Mouse (Mus musculus) embryonic facial prominence, embryonic 12.5 days (tissue): ENCODE results near the gene Nek6. TPM values are rescaled to one million over a fixed set of nuclear protein-coding genes. Genes with fewer than 3 reads are reported as not detected.

Source experiments
- ATAC-seq: fragments of 200-750 bp; cut with Nextera tagmentation; 2 replicates; pipeline ENCODE4 v1.8.0; 2017; ENCODE audit not compliant: insufficient number of reproducible peaks, insufficient read depth, low FRiP score, low TSS enrichment
- H3K27ac ChIP-seq: fragments of 300-500 bp; sonication (generic); 2 replicates; pipeline ENCODE4 v1.5.1; 2016; ENCODE audit warnings: mild to moderate bottlenecking
- H3K27me3 ChIP-seq: fragments of 300-500 bp; sonication (generic); 2 replicates; pipeline ENCODE4 v1.6.1; 2016; ENCODE audit warnings: mild to moderate bottlenecking, moderate library complexity
- H3K36me3 ChIP-seq: fragments of 300-500 bp; sonication (generic); 2 replicates; pipeline ENCODE4 v1.6.1; 2016; ENCODE audit warnings: mild to moderate bottlenecking
- H3K4me1 ChIP-seq: fragments of 300-500 bp; sonication (generic); 2 replicates; pipeline ENCODE4 v1.6.1; 2016
- H3K4me2 ChIP-seq: fragments of 300-500 bp; sonication (generic); replicated peaks from 2 replicates; pipeline ENCODE4 v1.6.1; 2016; ENCODE audit warnings: mild to moderate bottlenecking, moderate library complexity
- H3K4me3 ChIP-seq: fragments of 300-500 bp; sonication (generic); 2 replicates; pipeline ENCODE4 v1.5.1; 2016; ENCODE audit warnings: mild to moderate bottlenecking
- H3K9ac ChIP-seq: fragments of 300-500 bp; sonication (generic); 2 replicates; pipeline ENCODE4 v1.6.1; 2016; ENCODE audit warnings: mild to moderate bottlenecking, moderate library complexity
- H3K9me3 ChIP-seq: fragments of 300-500 bp; sonication (generic); 2 replicates; pipeline ENCODE4 v1.6.1; 2016; ENCODE audit warnings: mild to moderate bottlenecking, moderate library complexity
- WGBS: fragments of 180-500 bp; shearing (Covaris S2); methylation state at CpG from one replicate; pipeline ENCODE4 v1.1.7; 2016; 5-methylcytosine and 5-hydroxymethylcytosine counted together
- microRNA-seq: library from miRNA; unstranded; fragments of <30 nt; microRNA quantifications from one replicate; pipeline ENCODE4, GENCODE M21; 2017
- polyA plus RNA-seq: library from polyadenylated mRNA; unstranded; fragments of >200 nt; fragmentation: Nextera tagmentation; extraction: Ambion mirVana; gene quantifications from 2 replicates; pipeline ENCODE4 v1.2.1, GENCODE M21; 2016

Gene Nek6
- polyA plus RNA-seq, 1 experiment from 2014 or later = 135 TPM

DNA sequence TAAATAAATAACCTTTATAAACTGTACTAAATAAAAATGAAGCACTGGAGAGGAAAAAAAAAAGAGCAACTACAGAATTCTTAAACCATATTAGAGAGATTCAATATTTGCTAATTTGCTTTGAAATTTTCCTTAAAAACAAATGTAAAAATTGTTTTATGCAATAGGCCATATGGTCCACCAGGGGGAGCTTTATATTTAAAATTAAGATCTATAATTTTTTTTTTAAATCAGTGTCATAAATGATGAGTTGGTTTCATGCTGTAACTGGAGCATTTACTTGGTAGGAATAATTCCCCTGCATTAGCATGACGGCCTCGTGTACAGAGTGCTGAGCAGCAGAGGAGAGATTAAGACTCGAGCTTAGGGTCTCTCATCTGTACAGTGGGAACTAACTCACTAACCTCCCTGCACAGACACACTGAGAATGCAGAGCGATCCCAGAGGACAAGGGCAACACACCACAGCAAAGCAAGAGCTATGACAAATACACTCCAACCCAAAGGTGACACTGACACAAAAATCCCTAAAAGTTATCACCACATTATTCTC is 126.3 kb downstream of the Nek6 start:
- Histone ChIP-seq H3K36me3 (peaks cover 69% of the 10 kb centered on the region), H3K27ac (no peak overlapping the region)
- no peak for ATAC-seq

GRCm38 (mm10) chr2:38641761-38642160 is 130.3 kb downstream of the Nek6 start:
- H3K4me2 ChIP-seq = no peak overlapping the region
- H3K4me1 ChIP-seq = peaks cover 3% of the 10 kb centered on the region
- H3K4me3 ChIP-seq = no peak overlapping the region
- 94% methylated on average over 1 of the region's 1 CpGs for WGBS
- ATAC-seq = no peak
- H3K36me3 ChIP-seq = peaks cover 36% of the 10 kb centered on the region
- H3K9ac ChIP-seq = no peak overlapping the region
- no peak overlapping the region for H3K27ac ChIP-seq
- H3K27me3 ChIP-seq = no peaks in the 10 kb centered on the region
- no peaks in the 10 kb centered on the region for H3K9me3 ChIP-seq

More for the DNA sequence above, 126.3 kb downstream of the Nek6 start:
- Histone ChIP-seq H3K9me3 (no peaks in the 10 kb centered on the region), H3K9ac (no peak overlapping the region), H3K4me2 (no peak overlapping the region), H3K4me1 (peaks cover 1% of the 10 kb centered on the region), H3K4me3 (no peak overlapping the region), H3K27me3 (no peaks in the 10 kb centered on the region)
- WGBS = 84% methylated on average over 4 of the region's 4 CpGs

- Histone ChIP-seq H3K4me1 (peaks cover 3% of the 10 kb centered on the region), H3K27ac (peak within 1 kb of the TSS; percentile 76), H3K4me2 (peak within 1 kb of the TSS; percentile 87), H3K27me3 (no peaks in the 10 kb centered on the region), H3K4me3 (peak within 1 kb of the TSS; percentile 95), H3K36me3 (peaks cover 26% of the 10 kb centered on the region), H3K9me3 (no peaks in the 10 kb centered on the region), H3K9ac (peak within 1 kb of the TSS; percentile 85)
- WGBS = 2% methylated on average over 52 of the region's 52 CpGs
- ATAC-seq = peak; percentile 73
Observed at GRCm38 (mm10) chr2:38643625-38644427, 132.4 kb downstream of the Nek6 start, which contains the start of gene Psmb7. Psmb7 (minus strand) TSS chr2:38644087.

Small RNA genes within 50 kb of the gene (microRNA-seq; reads per million reads assigned to microRNA genes)
- not detected for gene Gm27634

Other genes with a start within 250 kb of the Nek6 start
- 17.9 and 21.4 TPM in 2 replicates for gene Dennd1a, start 224.3 kb upstream of the Nek6 start, polyA plus RNA-seq
- 18.4 and 22.2 TPM in 2 replicates for gene Lhx2, start 172.4 kb upstream of the Nek6 start, polyA plus RNA-seq
- gene Psmb7, start 132.4 kb downstream of the Nek6 start, polyA plus RNA-seq = 265 and 267 TPM in 2 replicates
- gene Nr5a1, start 202.9 kb downstream of the Nek6 start, polyA plus RNA-seq = 0.33 and 0.95 TPM in 2 replicates